Mouse (Mus musculus) cerebellum, postnatal 25 days (tissue): Measurements from ENCODE around the gene Gm36245.
"Not testable (repeated sequence)": the region's sequence is repeated elsewhere in the genome, so short reads cannot be mapped to it uniquely, and the experiment has no call there.

Experiments used
- DNase-seq, 2 experiments: peaks; one replicate each; pipeline ENCODE4 v3.0.0; 2021; ENCODE audit warnings: mixed read lengths in 2 of 2

The Gm36245 gene

DNA sequence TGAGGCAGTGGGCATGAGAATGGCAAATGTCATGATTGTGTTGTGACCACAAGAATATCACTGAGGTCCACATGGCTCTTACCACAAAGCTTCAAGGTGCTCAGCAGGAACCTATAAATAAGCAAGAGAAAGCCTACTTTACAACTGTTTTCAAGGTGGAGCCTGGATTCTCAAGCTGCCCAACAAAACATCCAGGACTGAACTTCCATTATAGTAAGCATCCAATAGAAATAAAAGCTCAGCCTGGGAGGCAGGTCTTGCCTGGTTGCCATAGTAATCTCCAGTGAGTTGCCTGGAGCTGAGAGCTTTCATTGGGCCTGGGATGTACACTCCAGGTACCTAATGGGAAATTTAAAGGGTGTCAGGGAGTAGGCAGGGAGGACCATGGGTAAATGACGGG, at the start of gene Gm36245:
Gene Gm36245 (plus strand): TSS at position 301 of the 400 bp plus-strand sequence.
- DNase-seq: no peak

DNA sequence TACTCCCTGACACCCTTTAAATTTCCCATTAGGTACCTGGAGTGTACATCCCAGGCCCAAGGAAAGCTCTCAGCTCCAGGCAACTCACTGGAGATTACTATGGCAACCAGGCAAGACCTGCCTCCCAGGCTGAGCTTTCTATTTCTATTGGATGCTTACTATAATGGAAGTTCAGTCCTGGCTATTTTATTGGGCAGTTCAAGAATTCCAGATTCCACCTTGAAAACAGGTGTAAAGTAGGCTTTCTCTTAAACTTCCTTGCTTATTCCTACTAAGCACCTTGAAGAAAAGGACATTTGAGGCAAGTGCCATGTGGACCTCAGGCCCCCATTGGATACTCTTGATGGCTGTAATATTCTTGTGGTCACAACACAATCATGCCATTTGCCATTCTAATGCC, 37.3 kb upstream of the Gm36245 start, which contains the start of gene 1700025B11Rik:
Gene 1700025B11Rik (minus strand): TSS at position 101 of the 400 bp plus-strand sequence.
- no peak for DNase-seq

DNA sequence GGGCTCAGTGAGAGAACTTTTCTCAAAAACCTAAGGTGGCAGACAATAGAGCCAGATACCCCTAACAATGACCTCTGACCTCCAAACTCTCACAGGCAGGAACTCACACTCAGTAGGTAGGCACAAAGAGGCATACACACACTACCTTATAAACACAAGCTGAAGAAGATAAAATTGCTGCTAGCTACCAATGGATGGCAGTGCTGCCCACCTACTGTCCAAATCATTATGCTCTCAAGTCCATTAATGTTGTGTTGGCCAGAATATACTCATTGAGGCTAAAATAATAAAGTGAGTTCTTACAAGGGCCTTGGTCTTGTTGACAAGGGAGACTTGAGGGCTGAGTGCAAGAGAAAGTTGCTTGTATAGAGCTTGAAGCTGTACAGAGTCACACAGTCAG, 35.8 kb upstream of the Gm36245 start:
- no peak for DNase-seq

DNA sequence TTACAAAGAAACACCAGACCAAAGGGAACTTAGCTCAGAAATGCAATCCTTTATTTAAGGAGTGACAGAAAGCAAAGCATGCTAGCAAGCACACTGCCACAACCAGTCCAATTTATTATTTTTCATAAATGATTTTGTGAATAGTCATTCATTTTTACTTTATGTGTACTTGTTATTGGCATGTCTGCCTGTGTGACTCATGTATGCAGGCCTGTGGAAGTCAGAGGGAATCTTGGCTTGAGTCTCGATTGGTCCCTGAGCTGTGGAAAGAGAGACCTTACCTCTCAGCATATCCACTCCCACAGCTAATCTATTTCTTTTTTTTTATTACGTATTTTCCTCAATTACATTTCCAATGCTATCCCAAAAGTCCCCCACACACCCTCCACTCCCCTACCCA, 20.3 kb upstream of the Gm36245 start:
- DNase-seq: no peak

DNA sequence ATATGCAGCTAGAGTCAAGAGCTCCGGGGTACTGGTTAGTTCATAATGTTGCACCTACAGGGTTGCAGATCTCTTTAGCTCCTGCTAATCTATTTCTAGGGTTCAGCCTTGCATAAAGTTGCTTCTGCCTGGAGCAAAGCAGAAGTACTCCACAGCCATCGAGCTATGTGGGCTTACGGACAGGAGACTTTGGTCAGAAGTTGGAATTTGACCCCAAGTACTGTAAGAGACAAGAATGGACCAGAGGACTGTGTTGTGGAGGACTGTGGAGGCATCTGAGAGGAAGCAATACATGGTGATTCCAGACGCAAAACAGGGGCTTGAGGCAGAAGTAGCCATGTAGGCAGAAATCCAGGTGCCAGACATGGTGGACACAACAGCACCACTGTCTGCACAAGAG, 19.7 kb upstream of the Gm36245 start:
- DNase-seq: no peak

DNA sequence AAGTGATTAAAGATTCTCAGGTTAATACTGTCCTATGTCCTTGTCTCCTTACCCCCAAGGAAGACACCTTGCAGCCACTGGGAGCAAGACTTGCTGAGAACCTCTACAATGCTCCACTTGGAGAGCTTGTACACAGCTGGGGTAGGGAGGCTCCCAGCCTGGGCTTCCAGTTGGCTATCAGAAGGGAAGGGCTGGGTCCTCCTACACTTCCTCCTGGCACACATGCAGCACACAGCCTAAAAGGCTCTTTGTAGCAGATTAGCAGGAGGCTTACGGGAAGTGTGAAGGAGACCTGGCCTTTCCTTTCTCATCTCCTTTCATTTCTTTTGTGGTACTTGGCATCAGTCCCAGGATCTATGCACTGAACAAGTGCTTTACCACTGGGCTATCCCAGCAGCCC, 17.4 kb upstream of the Gm36245 start:
- DNase-seq: no peak

DNA sequence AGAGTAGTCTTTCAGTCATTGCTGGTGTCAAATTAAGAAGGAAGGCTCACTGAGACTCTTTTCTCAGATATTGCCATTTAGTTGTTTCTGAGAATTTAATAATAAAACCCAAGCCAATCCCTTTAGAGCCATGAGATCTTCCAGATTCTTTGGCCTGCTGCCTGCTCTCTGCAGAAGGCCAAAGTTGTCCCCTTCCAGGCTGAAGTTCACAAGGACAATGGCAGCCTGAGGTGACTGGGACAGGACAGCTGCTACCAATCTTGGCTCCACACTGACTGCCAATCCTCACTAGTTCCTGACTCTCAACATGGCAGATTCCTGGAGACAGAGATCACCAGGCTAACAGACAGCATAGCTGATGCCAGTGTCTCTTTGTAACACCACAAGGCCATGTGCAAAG, 12.0 kb upstream of the Gm36245 start:
- DNase-seq: no peak

DNA sequence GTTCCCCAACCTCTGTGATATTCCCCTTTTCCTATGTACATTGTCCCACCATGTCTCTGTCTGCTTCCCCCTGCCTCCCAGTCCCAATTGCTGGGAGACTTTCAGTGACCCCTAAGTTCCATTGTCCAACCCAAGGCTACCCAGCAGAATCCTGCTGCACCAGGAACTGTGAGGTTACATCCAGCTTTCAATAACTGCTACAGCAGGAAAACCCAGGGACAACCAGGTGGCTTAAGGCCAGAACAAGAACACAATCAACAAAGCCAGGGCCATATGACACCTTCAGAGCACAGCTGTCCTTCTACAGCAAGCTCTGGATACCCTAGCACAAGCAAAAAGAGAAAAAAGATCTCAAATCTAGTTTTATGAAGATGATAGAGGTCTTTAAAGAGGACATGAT, 10.1 kb upstream of the Gm36245 start:
- DNase-seq: no peak

DNA sequence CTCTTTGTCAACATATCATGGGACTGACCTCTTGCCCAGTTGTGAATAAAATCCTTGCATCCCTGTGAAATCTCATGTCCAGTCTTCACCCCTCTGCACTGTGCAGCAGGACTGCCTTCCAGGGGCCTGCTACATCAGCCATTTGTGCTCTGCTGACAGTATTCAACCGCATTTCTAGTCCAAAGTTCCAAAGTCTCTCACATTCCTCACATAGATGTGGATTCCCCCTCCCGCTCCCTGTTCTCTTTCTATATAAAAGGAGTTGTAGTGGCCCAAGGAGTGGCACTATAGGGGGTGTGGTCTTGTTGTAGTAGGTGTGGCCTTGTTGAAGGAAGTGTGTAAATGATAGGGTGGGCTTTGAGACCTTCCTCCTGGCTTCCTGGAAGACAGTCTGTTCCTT, 8.2 kb upstream of the Gm36245 start:
- DNase-seq: no peak

DNA sequence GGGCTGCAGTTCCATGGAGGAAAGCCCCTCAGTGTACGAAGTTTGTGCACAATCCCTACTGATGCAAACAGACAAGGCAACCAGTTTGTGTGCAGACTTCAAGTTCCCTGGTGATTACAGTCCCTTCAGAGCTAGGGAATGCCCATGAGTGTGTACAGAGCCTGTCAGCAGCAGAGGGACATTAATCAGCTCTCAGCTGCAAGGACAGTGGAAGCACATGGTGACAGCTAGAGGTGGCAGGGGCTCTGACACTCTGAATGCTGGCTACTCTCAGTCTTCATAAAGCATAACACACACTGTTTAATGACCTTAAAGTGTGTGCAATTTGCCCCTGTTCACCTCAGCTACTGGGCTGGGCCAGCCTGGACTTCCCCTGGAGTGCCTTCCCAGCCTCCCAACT, 5.5 kb upstream of the Gm36245 start:
- no peak for DNase-seq

DNA sequence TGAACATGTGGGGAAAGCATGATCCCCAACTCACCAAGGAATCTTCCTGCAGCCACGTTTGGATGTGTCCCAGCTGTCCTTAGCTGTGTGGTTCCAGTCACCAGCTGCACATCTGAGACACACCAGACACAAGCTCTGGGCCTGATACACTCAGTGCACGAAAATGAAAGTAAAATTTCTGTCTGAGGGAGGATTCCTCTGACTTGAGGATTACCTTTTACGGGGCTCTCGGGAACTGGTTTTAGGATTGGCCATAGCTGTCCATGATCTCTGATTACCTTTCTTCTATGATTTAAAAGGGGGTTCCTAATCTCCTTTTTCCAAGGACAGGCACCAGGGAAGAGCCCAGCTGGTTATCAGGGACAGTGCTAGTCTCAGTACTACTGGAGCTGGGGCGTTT, 3.1 kb upstream of the Gm36245 start, which contains the start of gene Apol10b:
Gene Apol10b (minus strand): TSS at position 165 of the 400 bp plus-strand sequence.
- no peak for DNase-seq

DNA sequence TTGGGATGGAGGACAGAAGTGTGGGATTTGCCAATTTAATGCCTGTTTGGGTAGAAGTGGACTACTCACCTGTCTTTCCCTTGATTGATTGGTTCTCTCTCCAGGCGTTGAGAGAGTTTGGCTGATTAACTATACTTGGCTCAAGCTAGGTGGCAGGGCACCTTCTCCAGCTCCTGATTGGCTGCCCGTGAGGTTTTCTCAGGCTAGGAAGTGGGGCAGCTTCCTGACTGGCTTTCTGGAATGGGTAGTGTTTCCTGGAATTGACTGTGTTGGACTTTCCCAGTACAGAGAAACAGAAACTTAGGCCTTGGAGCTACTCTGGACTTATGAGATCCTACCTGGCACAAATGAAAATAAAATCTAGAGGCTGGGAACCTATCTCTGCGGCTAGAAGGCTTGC, 629 bp upstream of the Gm36245 start:
- no peak for DNase-seq

DNA sequence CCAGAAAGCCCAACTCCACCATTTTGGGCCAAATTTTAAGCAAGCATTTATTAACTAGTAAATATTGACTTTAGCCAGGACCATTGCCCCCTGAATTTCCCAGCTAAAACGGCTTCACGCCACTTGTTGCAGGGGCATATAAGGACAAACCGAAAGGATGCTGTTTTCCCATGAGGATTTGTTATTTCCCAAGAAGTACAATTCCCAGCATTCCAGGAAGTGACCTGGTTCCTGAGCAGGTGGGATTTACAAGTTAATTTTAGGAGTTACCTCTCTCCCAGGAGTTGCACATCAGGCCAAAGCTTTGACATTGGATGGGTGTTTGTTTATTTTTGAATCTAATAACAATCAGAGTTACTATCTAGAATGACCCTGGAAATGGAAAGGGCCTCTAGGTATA, 7.0 kb downstream of the Gm36245 start:
- no peak for DNase-seq

DNA sequence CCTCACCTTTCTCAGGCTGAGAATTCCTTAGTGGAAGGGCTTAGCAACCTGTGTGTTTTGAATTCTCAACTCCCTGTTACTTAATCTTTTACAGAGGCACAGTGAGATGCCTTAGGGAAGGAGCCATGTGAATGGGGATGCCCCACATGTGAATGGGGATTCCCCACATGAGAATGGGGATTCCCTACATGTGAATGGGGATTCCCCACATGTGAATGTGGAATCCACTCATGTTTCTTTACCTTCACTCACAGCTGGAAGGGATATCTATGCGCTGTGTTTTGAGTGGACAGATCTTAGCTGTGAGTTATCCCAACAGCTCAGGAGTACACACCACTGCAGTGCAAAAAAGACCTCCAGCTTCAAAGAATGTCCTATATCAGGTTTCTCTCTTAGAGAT, 25.7 kb downstream of the Gm36245 start:
- no peak for DNase-seq

DNA sequence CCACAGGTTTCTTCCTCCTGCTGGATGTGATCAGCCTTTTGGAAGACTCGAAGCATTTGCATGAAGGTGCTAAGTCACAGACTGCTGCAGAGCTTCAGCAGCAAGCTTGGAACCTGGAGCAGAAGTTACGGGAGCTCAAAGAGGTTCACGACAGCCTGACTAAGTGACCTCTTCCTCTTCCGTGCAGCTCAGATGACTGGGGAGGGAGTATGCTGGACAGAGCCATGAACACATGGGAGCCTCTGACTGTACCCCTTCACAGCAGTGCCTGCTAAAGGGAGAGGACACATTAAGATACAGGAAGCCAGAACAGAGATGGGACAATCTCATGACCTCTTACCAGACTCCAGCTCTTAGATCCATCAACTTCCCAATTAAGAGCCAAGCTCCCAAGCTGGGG, 27.4 kb downstream of the Gm36245 start:
- not testable (repeated sequence) for DNase-seq

DNA sequence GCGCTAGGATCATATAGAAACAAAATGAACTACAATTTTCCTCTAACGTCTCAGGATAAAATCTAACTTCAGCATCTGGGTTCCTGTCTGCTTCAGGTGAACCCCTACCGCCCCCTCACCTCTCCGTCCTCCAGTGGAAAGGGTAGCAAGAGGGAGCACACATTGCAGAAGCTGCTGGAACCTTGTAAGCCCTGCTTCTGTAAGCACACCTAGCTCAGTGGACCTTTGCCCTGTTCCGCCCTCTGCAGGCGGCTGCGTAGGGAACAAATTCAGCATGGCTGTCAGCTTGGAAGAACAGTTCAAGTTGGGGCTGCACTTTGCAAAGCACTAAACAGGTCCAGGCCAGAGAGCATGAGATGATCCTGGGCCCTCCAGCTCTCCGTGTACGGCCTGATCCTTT, 29.6 kb downstream of the Gm36245 start:
- not testable (repeated sequence) for DNase-seq

DNA sequence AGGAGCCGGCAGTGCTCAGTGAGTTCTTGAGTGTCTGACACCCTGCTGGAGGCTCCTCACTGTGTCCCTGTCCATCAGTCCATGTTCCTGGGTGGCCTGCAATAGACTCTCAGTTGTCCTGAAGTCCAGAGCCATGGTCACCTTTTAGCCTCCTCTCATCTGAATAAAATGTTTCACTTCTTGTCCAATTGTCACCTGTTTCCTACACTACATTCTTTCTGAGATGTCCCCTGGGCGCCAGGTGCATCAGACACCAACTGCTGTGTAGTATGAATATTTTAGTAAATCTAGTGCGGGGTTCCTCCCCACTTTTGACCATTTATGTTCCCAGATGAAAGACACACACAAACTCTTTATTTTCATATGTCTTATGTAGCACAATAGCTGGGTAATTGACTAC, 30.8 kb downstream of the Gm36245 start:
- DNase-seq: not testable (repeated sequence)

DNA sequence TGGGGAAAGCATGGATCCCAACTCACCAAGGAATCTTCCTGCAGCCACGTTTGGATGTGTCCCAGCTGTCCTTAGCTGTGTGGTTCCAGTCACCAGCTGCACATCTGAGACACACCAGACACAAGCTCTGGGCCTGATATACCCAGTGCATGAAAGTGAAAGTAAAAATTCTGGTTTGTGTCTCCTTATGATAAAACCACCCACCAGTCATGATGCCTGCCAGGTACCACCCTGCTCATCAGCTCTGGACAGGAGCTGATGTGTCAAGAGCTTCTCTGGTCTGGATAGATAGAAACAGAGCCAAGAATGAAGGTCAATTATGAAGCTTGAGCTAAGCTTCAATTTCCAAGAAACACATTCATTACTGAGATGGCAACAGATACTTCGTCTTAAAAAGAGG, 44.1 kb downstream of the Gm36245 start, which contains the start of gene Apol11b:
Gene Apol11b (minus strand): TSS at position 111 of the 400 bp plus-strand sequence.
- DNase-seq: not testable (repeated sequence)

DNA sequence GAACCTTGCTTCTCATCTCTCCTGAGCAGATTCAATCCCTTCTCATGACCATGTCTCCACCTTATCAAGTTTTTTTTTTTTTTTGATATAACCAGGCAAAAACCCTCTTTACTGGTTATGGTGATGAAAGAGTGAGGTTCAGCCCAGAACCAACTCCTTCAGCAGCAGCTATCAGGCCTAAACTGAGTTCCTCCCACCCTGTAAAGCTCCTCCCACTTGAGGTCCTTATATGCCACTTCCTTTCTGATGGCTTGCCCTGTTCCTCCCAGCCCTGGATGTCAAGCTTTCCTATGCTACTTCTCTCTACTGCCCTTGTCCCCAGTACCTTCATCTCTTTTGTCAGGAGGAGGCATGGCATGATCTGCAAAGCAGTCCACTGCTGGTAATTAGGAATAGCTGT, 52.1 kb downstream of the Gm36245 start:
- DNase-seq: not testable (repeated sequence)
